Mouse (Mus musculus) stomach, embryonic 16.5 days (tissue): ENCODE results near the gene Agps. TPM values are rescaled to one million over a fixed set of nuclear protein-coding genes. Genes with fewer than 3 reads are reported as not detected.

Source experiments
- ATAC-seq: fragments of 200-750 bp; cut with Nextera tagmentation; 2 replicates; pipeline ENCODE4 v1.8.0; 2017; ENCODE audit warnings: moderate number of reproducible peaks, moderate TSS enrichment; ENCODE audit not compliant: insufficient read depth, low FRiP score
- H3K27ac ChIP-seq: fragments of 300-500 bp; sonication (generic); 2 replicates; pipeline ENCODE4 v1.5.1; 2014; ENCODE audit warnings: low read length
- H3K27me3 ChIP-seq: fragments of 300-500 bp; sonication (generic); 2 replicates; pipeline ENCODE4 v1.6.1; 2014; ENCODE audit warnings: low read length, control low read depth, mixed read lengths; ENCODE audit not compliant: control insufficient read depth, insufficient read depth
- H3K36me3 ChIP-seq: fragments of 300-500 bp; sonication (generic); 2 replicates; pipeline ENCODE4 v1.6.1; 2014; ENCODE audit warnings: low read length; ENCODE audit not compliant: control insufficient read depth, insufficient read depth
- H3K4me1 ChIP-seq: fragments of 300-500 bp; sonication (generic); 2 replicates; pipeline ENCODE4 v1.6.1; 2014; ENCODE audit warnings: low read length, control low read depth, mixed read lengths; ENCODE audit not compliant: control insufficient read depth, insufficient read depth
- H3K4me2 ChIP-seq: fragments of 300-500 bp; sonication (generic); 2 replicates; pipeline ENCODE4 v1.6.1; 2014; ENCODE audit warnings: low read depth, low read length, mixed read lengths
- H3K4me3 ChIP-seq: fragments of 300-500 bp; sonication (generic); replicated peaks from 2 replicates; pipeline ENCODE4 v1.5.1; 2014; ENCODE audit warnings: mild to moderate bottlenecking, low read length
- H3K9ac ChIP-seq: fragments of 300-500 bp; sonication (generic); 2 replicates; pipeline ENCODE4 v1.6.1; 2014; ENCODE audit warnings: low read length
- H3K9me3 ChIP-seq: fragments of 300-500 bp; sonication (generic); replicated peaks from 2 replicates; pipeline ENCODE4 v1.6.1; 2016; ENCODE audit warnings: low read length, control low read depth; ENCODE audit not compliant: control insufficient read depth
- WGBS: fragments of 180-500 bp; shearing (Covaris S2); extraction: QIAGEN DNeasy Blood & Tissue Kit; methylation state at CpG from one replicate; pipeline ENCODE4 v1.1.7; 2014; 5-methylcytosine and 5-hydroxymethylcytosine counted together
- polyA plus RNA-seq: library from polyadenylated mRNA; unstranded; fragments of >200 nt; fragmentation: Nextera tagmentation; extraction: Ambion mirVana; gene quantifications from 2 replicates; pipeline ENCODE4 v1.2.1, GENCODE M21; 2015

Agps gene
- polyA plus RNA-seq, 1 experiment from 2014 or later = 28.1 TPM

GRCm38 (mm10) chr2:75805767-75806166 is 26.2 kb upstream of the Agps start:
- WGBS = 90% methylated on average over 6 of the region's 6 CpGs
- H3K36me3 ChIP-seq = no peaks in the 10 kb centered on the region
- H3K9me3 ChIP-seq = no peaks in the 10 kb centered on the region
- peaks cover 3% of the 10 kb centered on the region; the same call in 1 of the 2 replicates for H3K4me1 ChIP-seq
- no peak overlapping the region for H3K4me3 ChIP-seq
- no peak for ATAC-seq
- H3K27ac ChIP-seq = no peak overlapping the region
- H3K9ac ChIP-seq = no peak overlapping the region
- H3K27me3 ChIP-seq = no peaks in the 10 kb centered on the region
- no peak overlapping the region for H3K4me2 ChIP-seq

- Histone ChIP-seq H3K4me3 (no peak overlapping the region), H3K4me2 (no peak overlapping the region), H3K27me3 (no peaks in the 10 kb centered on the region), H3K27ac (no peak overlapping the region), H3K9me3 (no peaks in the 10 kb centered on the region), H3K36me3 (no peaks in the 10 kb centered on the region), H3K9ac (no peak overlapping the region), H3K4me1 (peaks cover 3% of the 10 kb centered on the region; the same call in 1 of the 2 replicates)
- WGBS = 85% methylated on average over 3 of the region's 3 CpGs
- no peak for ATAC-seq
Observed at GRCm38 (mm10) chr2:75806891-75807290, 25.1 kb upstream of the Agps start.

- Histone ChIP-seq H3K27ac (no peak overlapping the region), H3K9me3 (no peaks in the 10 kb centered on the region), H3K4me1 (peaks cover 3% of the 10 kb centered on the region; the same call in 1 of the 2 replicates), H3K36me3 (no peaks in the 10 kb centered on the region), H3K9ac (no peak overlapping the region), H3K4me2 (no peak overlapping the region), H3K27me3 (no peaks in the 10 kb centered on the region), H3K4me3 (no peak overlapping the region)
- WGBS = 96% methylated on average over 5 of the region's 5 CpGs
- no peak for ATAC-seq
Observed at GRCm38 (mm10) chr2:75807460-75807859, 24.5 kb upstream of the Agps start.

- WGBS = 29% methylated on average over 13 of the region's 13 CpGs
- no peak overlapping the region for H3K27ac ChIP-seq
- no peak overlapping the region for H3K4me2 ChIP-seq
- peaks cover 8% of the 10 kb centered on the region; the same call in 1 of the 2 replicates for H3K4me1 ChIP-seq
- no peak for ATAC-seq
- no peak overlapping the region for H3K4me3 ChIP-seq
- H3K36me3 ChIP-seq = no peaks in the 10 kb centered on the region
- no peaks in the 10 kb centered on the region for H3K27me3 ChIP-seq
- H3K9ac ChIP-seq = no peak overlapping the region
- H3K9me3 ChIP-seq = no peaks in the 10 kb centered on the region
Observed at GRCm38 (mm10) chr2:75814880-75815279, 17.1 kb upstream of the Agps start.

GRCm38 (mm10) chr2:75815521-75815920 is 16.5 kb upstream of the Agps start:
- Histone ChIP-seq H3K27ac (no peak overlapping the region), H3K36me3 (no peaks in the 10 kb centered on the region), H3K4me3 (no peak overlapping the region), H3K4me2 (no peak overlapping the region), H3K4me1 (peaks cover 8% of the 10 kb centered on the region; the same call in 1 of the 2 replicates), H3K9me3 (no peaks in the 10 kb centered on the region), H3K9ac (no peak overlapping the region), H3K27me3 (no peaks in the 10 kb centered on the region)
- 57% methylated on average over 8 of the region's 8 CpGs for WGBS
- ATAC-seq = no peak

GRCm38 (mm10) chr2:75816673-75817072 is 15.3 kb upstream of the Agps start:
- no peak for ATAC-seq
- WGBS = 13% methylated on average over 6 of the region's 6 CpGs
- Histone ChIP-seq H3K27ac (no peak overlapping the region), H3K9me3 (no peaks in the 10 kb centered on the region), H3K36me3 (no peaks in the 10 kb centered on the region), H3K4me3 (no peak overlapping the region), H3K27me3 (no peaks in the 10 kb centered on the region), H3K4me2 (no peak overlapping the region), H3K4me1 (peaks cover 8% of the 10 kb centered on the region; the same call in 1 of the 2 replicates), H3K9ac (no peak overlapping the region)

- H3K27me3 ChIP-seq = no peaks in the 10 kb centered on the region
- WGBS = 61% methylated on average over 7 of the region's 7 CpGs
- H3K9ac ChIP-seq = no peak overlapping the region
- H3K27ac ChIP-seq = no peak overlapping the region
- H3K4me3 ChIP-seq = no peak overlapping the region
- no peak overlapping the region for H3K4me2 ChIP-seq
- no peaks in the 10 kb centered on the region for H3K36me3 ChIP-seq
- ATAC-seq = no peak
- H3K9me3 ChIP-seq = no peaks in the 10 kb centered on the region
- peaks cover 11% of the 10 kb centered on the region; the same call in 1 of the 2 replicates for H3K4me1 ChIP-seq
Observed at GRCm38 (mm10) chr2:75818719-75819118, 13.3 kb upstream of the Agps start.

GRCm38 (mm10) chr2:75819796-75820195 is 12.2 kb upstream of the Agps start:
- H3K27ac ChIP-seq = no peak overlapping the region
- H3K4me2 ChIP-seq = no peak overlapping the region
- H3K9me3 ChIP-seq = no peaks in the 10 kb centered on the region
- no peak for ATAC-seq
- peaks cover 11% of the 10 kb centered on the region; the same call in 1 of the 2 replicates for H3K4me1 ChIP-seq
- WGBS = 88% methylated on average over 3 of the region's 3 CpGs
- no peak overlapping the region for H3K9ac ChIP-seq
- no peak overlapping the region for H3K4me3 ChIP-seq
- H3K27me3 ChIP-seq = no peaks in the 10 kb centered on the region
- no peaks in the 10 kb centered on the region for H3K36me3 ChIP-seq

- 0 out of 2 replicates have a peak, but pooled peaks cover 3% of the 10 kb centered on the region for H3K4me1 ChIP-seq
- WGBS = 88% methylated on average over 13 of the region's 13 CpGs
- H3K36me3 ChIP-seq = no peaks in the 10 kb centered on the region
- no peak for ATAC-seq
- no peak overlapping the region for H3K4me2 ChIP-seq
- H3K27me3 ChIP-seq = no peaks in the 10 kb centered on the region
- H3K4me3 ChIP-seq = no peak overlapping the region
- no peaks in the 10 kb centered on the region for H3K9me3 ChIP-seq
- no peak overlapping the region for H3K27ac ChIP-seq
- H3K9ac ChIP-seq = no peak overlapping the region
Observed at GRCm38 (mm10) chr2:75821971-75822751, 9.8 kb upstream of the Agps start.
